Mouse (Mus musculus) ES-Bruce4 (cell line): ENCODE results near the gene Hist1h2bk. TPM values are rescaled to one million over a fixed set of nuclear protein-coding genes. Genes with fewer than 3 reads are reported as not detected.
A peak's percentile ranks its signal among the peaks of the same experiment; 100 is the strongest.

Source experiments
- H3K27ac ChIP-seq: 2 replicates; pipeline ENCODE4 v1.5.1; 2012; ENCODE audit warnings: low read length, inconsistent platforms; ENCODE audit not compliant: insufficient read depth
- H3K27me3 ChIP-seq: 2 replicates; pipeline ENCODE4 v1.6.1; 2012; ENCODE audit warnings: mild to moderate bottlenecking, low read length, inconsistent platforms; ENCODE audit not compliant: control insufficient read depth, poor library complexity, insufficient read depth, severe bottlenecking
- H3K36me3 ChIP-seq: 2 replicates; pipeline ENCODE4 v1.6.1; 2012; ENCODE audit warnings: inconsistent platforms, mild to moderate bottlenecking, low read length, moderate library complexity; ENCODE audit not compliant: control insufficient read depth, poor library complexity, insufficient read depth, severe bottlenecking
- H3K4me1 ChIP-seq: one replicate; pipeline ENCODE4 v1.8.1; 2011; ENCODE audit warnings: low read length; ENCODE audit not compliant: control insufficient read depth, insufficient read depth
- H3K4me3 ChIP-seq: 2 replicates; pipeline ENCODE4 v1.5.1; 2011; ENCODE audit warnings: low read depth, mild to moderate bottlenecking, low read length
- H3K9ac ChIP-seq: 2 replicates; pipeline ENCODE4 v1.6.1; 2012; ENCODE audit warnings: low read depth, mild to moderate bottlenecking, inconsistent platforms; ENCODE audit not compliant: poor library complexity, severe bottlenecking
- H3K9me3 ChIP-seq: replicated peaks from 2 replicates; pipeline ENCODE4 v1.6.1; 2012; ENCODE audit warnings: mild to moderate bottlenecking, low read length, inconsistent platforms; ENCODE audit not compliant: control insufficient read depth, poor library complexity, insufficient read depth, severe bottlenecking
- CTCF ChIP-seq: IDR thresholded peaks from one replicate; pipeline ENCODE4 v1.8.1; 2011; ENCODE audit warnings: low read depth, low read length
- EP300 ChIP-seq: IDR thresholded peaks from 2 replicates; pipeline ENCODE4 v1.6.1; 2011; ENCODE audit warnings: low read depth, low read length; ENCODE audit not compliant: insufficient read depth
- POLR2A ChIP-seq: IDR thresholded peaks from one replicate; pipeline ENCODE4 v1.8.1; 2011; ENCODE audit warnings: low read length; ENCODE audit not compliant: insufficient read depth
- polyA plus RNA-seq: library from polyadenylated mRNA; stranded (reverse); fragments of >200 nt; gene quantifications from 2 replicates; pipeline ENCODE4 v1.2.4, GENCODE M21; 2011; ENCODE audit warnings: low read depth; ENCODE audit not compliant: missing spikeins, insufficient read depth, insufficient read length

The Hist1h2bk gene
- polyA plus RNA-seq, 1 experiment, result 54.4 TPM

GRCm38 (mm10) chr13:22008707-22009106, 27.0 kb upstream of the Hist1h2bk start:
- no peak for TF ChIP-seq EP300
- no peak for TF ChIP-seq POLR2A
- no peak for TF ChIP-seq CTCF
- H3K27me3 ChIP-seq, result peaks cover 5% of the 10 kb centered on the region; the same call in 1 of the 2 replicates
- H3K9ac ChIP-seq, result no peak overlapping the region
- no peaks in the 10 kb centered on the region for H3K9me3 ChIP-seq
- no peaks in the 10 kb centered on the region for H3K36me3 ChIP-seq
- no peak overlapping the region for H3K4me3 ChIP-seq
- H3K27ac ChIP-seq, result no peak overlapping the region
- no peaks in the 10 kb centered on the region for H3K4me1 ChIP-seq

- Histone ChIP-seq H3K9ac (no peak within 1 kb of the TSS), H3K27ac (no peak within 1 kb of the TSS), H3K36me3 (no peaks in the 10 kb centered on the region), H3K4me3 (no peak within 1 kb of the TSS), H3K4me1 (no peaks in the 10 kb centered on the region), H3K9me3 (no peaks in the 10 kb centered on the region), H3K27me3 (peaks cover 3% of the 10 kb centered on the region; the same call in 1 of the 2 replicates)
- TF ChIP-seq EP300, result no peak
- no peak for TF ChIP-seq POLR2A
- no peak for TF ChIP-seq CTCF
These were observed 26.0 kb upstream of the Hist1h2bk start, which contains the start of gene Prss16 for GRCm38 (mm10) chr13:22009642-22010041. Gene Prss16, minus strand, starts transcription at chr13:22009742.

- no peaks in the 10 kb centered on the region for H3K36me3 ChIP-seq
- no peak overlapping the region for H3K9ac ChIP-seq
- H3K27me3 ChIP-seq, result peaks cover 3% of the 10 kb centered on the region; the same call in 1 of the 2 replicates
- no peaks in the 10 kb centered on the region for H3K4me1 ChIP-seq
- no peaks in the 10 kb centered on the region for H3K9me3 ChIP-seq
- no peak overlapping the region for H3K27ac ChIP-seq
- no peak overlapping the region for H3K4me3 ChIP-seq
- TF ChIP-seq POLR2A (no peak), EP300 (no peak), CTCF (no peak)
These were observed 22.0 kb upstream of the Hist1h2bk start for GRCm38 (mm10) chr13:22013716-22014115.

GRCm38 (mm10) chr13:22014411-22014845, 21.2 kb upstream of the Hist1h2bk start:
- Histone ChIP-seq H3K36me3 (no peaks in the 10 kb centered on the region), H3K9ac (no peak overlapping the region), H3K9me3 (no peaks in the 10 kb centered on the region), H3K4me1 (no peaks in the 10 kb centered on the region), H3K4me3 (peak overlapping the region; percentile 8), H3K27me3 (peaks cover 3% of the 10 kb centered on the region; the same call in 1 of the 2 replicates), H3K27ac (no peak overlapping the region)
- TF ChIP-seq CTCF, result no peak
- no peak for TF ChIP-seq POLR2A
- TF ChIP-seq EP300, result no peak

GRCm38 (mm10) chr13:22015479-22016450, 19.9 kb upstream of the Hist1h2bk start:
- peak overlapping the region; percentile 63 for H3K9ac ChIP-seq
- TF ChIP-seq POLR2A, result no peak
- no peak for TF ChIP-seq CTCF
- no peak for TF ChIP-seq EP300
- H3K27ac ChIP-seq, result no peak overlapping the region
- no peaks in the 10 kb centered on the region for H3K9me3 ChIP-seq
- no peaks in the 10 kb centered on the region for H3K36me3 ChIP-seq
- peak overlapping the region; percentile 45 for H3K4me3 ChIP-seq
- no peaks in the 10 kb centered on the region for H3K4me1 ChIP-seq
- peaks cover 3% of the 10 kb centered on the region; the same call in 1 of the 2 replicates for H3K27me3 ChIP-seq
